In genomic region chr7:37689107-37689511, GRCm38 (mm10) we compare ENCODE assay signal across 11 mouse cellular contexts.
A peak's percentile ranks its signal among the peaks of the same experiment; 100 is the strongest.
DNase-seq lines count a peak whose midpoint lies in the region; ATAC-seq lines count a peak whose summit lies in the region.
"Had no signal": no experiment of that assay in that cellular context is flagged by ENCODE, and none has a peak within 500 bp of the region (broad histone marks: within the 10 kb centered on the region; RNA-seq: fewer than 3 reads in every experiment).

No protein-coding gene starts in this region.

- H3K27me3 ChIP-seq in embryonic facial prominence, embryonic 12.5 days, result no peaks in the 10 kb centered on the region
- H3K27me3 ChIP-seq in hindbrain, embryonic 15.5 days, result no peaks in the 10 kb centered on the region
- H3K27me3 ChIP-seq in neural tube, embryonic 11.5 days (ENCODE audit: control insufficient read depth, insufficient read depth, low read length), result no peaks in the 10 kb centered on the region

- peaks cover 24% of the 10 kb centered on the region for H3K4me1 ChIP-seq in embryonic facial prominence, embryonic 12.5 days
- H3K4me1 ChIP-seq in hindbrain, embryonic 15.5 days (replicated peaks), result peaks cover 25% of the 10 kb centered on the region
- H3K4me1 ChIP-seq in neural tube, embryonic 11.5 days (ENCODE audit: control insufficient read depth, insufficient read depth, low read length), result peaks cover 19% of the 10 kb centered on the region

- DNase-seq in cerebellum, postnatal 14 days, result peak; percentile 46 to 54
- no peak for DNase-seq in cerebellum, adult 11 months
- DNase-seq in neural tube, embryonic 11.5 days (ENCODE audit: low spot score), result peak; percentile 50
- no peak for DNase-seq in frontal cortex, postnatal 10 days (ENCODE audit: low spot score in 2 of 2)
- DNase-seq in Muller cell, postnatal 12 days (ENCODE audit: inconsistent ontology term), result no peak
- no peak for DNase-seq in right cerebral cortex, postnatal 10 days (ENCODE audit: low spot score in 2 of 2)
- DNase-seq: B cell, adult 2 months; lung, postnatal 14 days had no signal

- ATAC-seq in embryonic facial prominence, embryonic 12.5 days (ENCODE audit: insufficient number of reproducible peaks, insufficient read depth, low FRiP score, low TSS enrichment), result no peak
- peak; percentile 19; the same call in 1 of the 2 replicates for ATAC-seq in hindbrain, embryonic 15.5 days (ENCODE audit: low FRiP score, low read depth)
- peak; percentile 76 for ATAC-seq in neural tube, embryonic 11.5 days (ENCODE audit: insufficient read depth, low FRiP score, low TSS enrichment)

- H3K9ac ChIP-seq in embryonic facial prominence, embryonic 12.5 days, result no peak overlapping the region; the same call in 1 of the 2 replicates
- no peak overlapping the region for H3K9ac ChIP-seq in hindbrain, embryonic 15.5 days
- no peak overlapping the region for H3K9ac ChIP-seq in neural tube, embryonic 11.5 days (ENCODE audit: low read length)

- peak overlapping the region; percentile 13; the same call in 1 of the 2 replicates for H3K4me2 ChIP-seq in embryonic facial prominence, embryonic 12.5 days (replicated peaks)
- peak overlapping the region; percentile 48 for H3K4me2 ChIP-seq in hindbrain, embryonic 15.5 days
- H3K4me2 ChIP-seq in neural tube, embryonic 11.5 days (ENCODE audit: low read depth), result peak overlapping the region; percentile 12

- no peak overlapping the region for H3K4me3 ChIP-seq in embryonic facial prominence, embryonic 12.5 days
- H3K4me3 ChIP-seq in hindbrain, embryonic 15.5 days, result no peak overlapping the region
- H3K4me3 ChIP-seq in neural tube, embryonic 11.5 days (ENCODE audit: low read depth, low read length), result no peak overlapping the region
- H3K4me3 ChIP-seq: heart, embryonic 10.5 days had no signal

- WGBS in embryonic facial prominence, embryonic 12.5 days, result 50% methylated on average over 11 of the region's 11 CpGs
- WGBS in hindbrain, embryonic 15.5 days, result 19% methylated on average over 11 of the region's 11 CpGs
- WGBS in neural tube, embryonic 11.5 days, result 29% methylated on average over 11 of the region's 11 CpGs

- H3K9me3 ChIP-seq in embryonic facial prominence, embryonic 12.5 days, result no peaks in the 10 kb centered on the region
- no peaks in the 10 kb centered on the region for H3K9me3 ChIP-seq in hindbrain, embryonic 15.5 days
- no peaks in the 10 kb centered on the region for H3K9me3 ChIP-seq in neural tube, embryonic 11.5 days (ENCODE audit: control insufficient read depth, low read length)
- H3K9me3 ChIP-seq: heart, embryonic 10.5 days had no signal

- H3K36me3 ChIP-seq in embryonic facial prominence, embryonic 12.5 days, result no peaks in the 10 kb centered on the region
- H3K36me3 ChIP-seq in hindbrain, embryonic 15.5 days, result no peaks in the 10 kb centered on the region
- no peaks in the 10 kb centered on the region for H3K36me3 ChIP-seq in neural tube, embryonic 11.5 days (ENCODE audit: control insufficient read depth, insufficient read depth, low read length)
- H3K36me3 ChIP-seq: heart, embryonic 10.5 days had no signal

- no peak overlapping the region for H3K27ac ChIP-seq in embryonic facial prominence, embryonic 12.5 days
- peak overlapping the region; percentile 55 for H3K27ac ChIP-seq in hindbrain, embryonic 15.5 days (replicated peaks)
- no peak overlapping the region for H3K27ac ChIP-seq in neural tube, embryonic 11.5 days (ENCODE audit: low read depth, low read length)
- H3K27ac ChIP-seq: heart, embryonic 10.5 days had no signal

Comparison
In these comparisons a context has a peak if more than half of its experiments do, and no peak if none do; other contexts are left out.
1. DNase-seq: peak in cerebellum, postnatal 14 days (2 of 2) and neural tube, embryonic 11.5 days (single experiment); none in cerebellum, adult 11 months (single experiment), frontal cortex, postnatal 10 days (0 of 2), Muller cell, postnatal 12 days (single experiment) and right cerebral cortex, postnatal 10 days (0 of 2).
2. Peak in every context shown above with its lines, with median percentiles within 50 percentile points of each other: H3K4me2 ChIP-seq.